Mouse (Mus musculus) liver, embryonic 12.5 days (tissue): Measurements from ENCODE around the gene Ranbp3l. TPM values are rescaled to one million over a fixed set of nuclear protein-coding genes. Genes with fewer than 3 reads are reported as not detected.
"Not testable (repeated sequence)": the region's sequence is repeated elsewhere in the genome, so short reads cannot be mapped to it uniquely, and the experiment has no call there.

ENCODE experiments used
- ATAC-seq: fragments of 200-750 bp; cut with Nextera tagmentation; 2 replicates; pipeline ENCODE4 v1.8.0; 2017; ENCODE audit warnings: moderate number of reproducible peaks, mild to moderate bottlenecking, moderate library complexity
- H3K27ac ChIP-seq: fragments of 300-500 bp; sonication (generic); 2 replicates; pipeline ENCODE4 v1.5.1; 2016; ENCODE audit warnings: mild to moderate bottlenecking
- H3K27me3 ChIP-seq: fragments of 300-500 bp; sonication (generic); replicated peaks from 2 replicates; pipeline ENCODE4 v1.6.1; 2016; ENCODE audit warnings: mild to moderate bottlenecking, moderate library complexity
- H3K36me3 ChIP-seq: fragments of 300-500 bp; sonication (generic); 2 replicates; pipeline ENCODE4 v1.6.1; 2016; ENCODE audit warnings: mild to moderate bottlenecking, moderate library complexity
- H3K4me1 ChIP-seq: fragments of 300-500 bp; sonication (generic); 2 replicates; pipeline ENCODE4 v1.6.1; 2016
- H3K4me2 ChIP-seq: fragments of 300-500 bp; sonication (generic); 2 replicates; pipeline ENCODE4 v1.6.1; 2016; ENCODE audit warnings: mild to moderate bottlenecking, moderate library complexity
- H3K4me3 ChIP-seq: fragments of 300-500 bp; sonication (generic); 2 replicates; pipeline ENCODE4 v1.5.1; 2016; ENCODE audit warnings: mild to moderate bottlenecking, moderate library complexity
- H3K9ac ChIP-seq: fragments of 300-500 bp; sonication (generic); 2 replicates; pipeline ENCODE4 v1.6.1; 2016; ENCODE audit warnings: mild to moderate bottlenecking, moderate library complexity
- H3K9me3 ChIP-seq: fragments of 300-500 bp; sonication (generic); replicated peaks from 2 replicates; pipeline ENCODE4 v1.6.1; 2016; ENCODE audit warnings: mild to moderate bottlenecking, moderate library complexity
- WGBS: fragments of 180-500 bp; shearing (Covaris S2); methylation state at CpG from one replicate; pipeline ENCODE4 v1.1.7; 2016; ENCODE audit not compliant: insufficient replicate concordance; 5-methylcytosine and 5-hydroxymethylcytosine counted together
- polyA plus RNA-seq: library from polyadenylated mRNA; unstranded; fragments of >200 nt; fragmentation: Nextera tagmentation; extraction: Ambion mirVana; gene quantifications from 2 replicates; pipeline ENCODE4 v1.2.1, GENCODE M21; 2016

Ranbp3l gene
- polyA plus RNA-seq, 1 experiment from 2014 or later = 0.21 TPM

- Histone ChIP-seq H3K9ac (no peak overlapping the region), H3K4me3 (no peak overlapping the region), H3K36me3 (no peaks in the 10 kb centered on the region), H3K27me3 (no peaks in the 10 kb centered on the region), H3K9me3 (no peaks in the 10 kb centered on the region), H3K4me2 (no peak overlapping the region), H3K4me1 (no peaks in the 10 kb centered on the region), H3K27ac (no peak overlapping the region)
- 40% methylated on average over 7 of the region's 7 CpGs for WGBS
- no peak for ATAC-seq
These were observed 27.7 kb downstream of the Ranbp3l start for GRCm38 (mm10) chr15:8995490-8995889.

DNA sequence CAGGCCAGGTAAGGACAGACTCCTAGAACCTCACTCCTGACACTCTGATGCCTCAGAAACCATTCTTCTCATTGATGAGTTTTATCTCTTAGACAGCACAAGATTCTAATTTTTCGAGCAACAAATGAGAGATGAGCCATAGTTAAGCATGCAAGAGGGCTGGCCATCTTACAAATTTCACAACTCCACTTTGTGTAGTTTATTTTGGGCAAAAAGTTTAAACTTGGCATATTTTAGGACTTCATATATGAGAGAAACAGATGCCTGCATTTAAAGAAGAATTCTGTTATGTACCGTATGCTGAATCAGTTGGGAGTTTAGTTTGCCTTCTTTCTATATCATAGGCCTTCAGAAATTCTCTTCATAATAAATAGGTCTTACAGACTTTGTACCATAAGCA lies 35.0 kb downstream of the Ranbp3l start:
- Histone ChIP-seq H3K9ac (no peak overlapping the region), H3K9me3 (no peaks in the 10 kb centered on the region), H3K27me3 (no peaks in the 10 kb centered on the region), H3K27ac (no peak overlapping the region), H3K4me2 (no peak overlapping the region), H3K4me3 (no peak overlapping the region), H3K36me3 (no peaks in the 10 kb centered on the region), H3K4me1 (no peaks in the 10 kb centered on the region)
- ATAC-seq = no peak
- WGBS = 68% methylated on average over 2 of the region's 2 CpGs

DNA sequence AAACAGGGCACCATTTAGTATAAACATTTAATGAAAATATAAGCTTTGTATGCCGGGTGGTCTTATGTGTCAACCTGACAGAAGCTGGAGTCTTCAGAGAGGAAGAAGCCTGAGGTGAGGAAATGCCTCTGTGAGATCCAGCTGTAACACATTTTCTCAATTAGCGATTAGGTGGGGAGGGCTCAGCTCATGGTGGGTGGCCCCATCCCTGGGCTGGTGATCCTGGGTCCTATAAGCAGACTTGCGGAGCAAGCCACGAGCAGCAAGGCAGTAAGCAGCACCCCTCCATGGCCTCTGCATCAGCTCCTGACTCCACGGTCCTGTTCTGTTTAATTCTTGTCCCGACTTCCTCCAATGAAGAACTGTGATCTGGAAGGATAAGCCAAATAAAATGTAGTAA lies 41.4 kb downstream of the Ranbp3l start:
- ATAC-seq = no peak
- H3K4me2 ChIP-seq = no peak overlapping the region
- WGBS = 54% methylated on average over 6 of the region's 6 CpGs
- H3K4me3 ChIP-seq = no peak overlapping the region
- H3K4me1 ChIP-seq = no peaks in the 10 kb centered on the region
- no peaks in the 10 kb centered on the region for H3K9me3 ChIP-seq
- H3K27ac ChIP-seq = no peak overlapping the region
- no peak overlapping the region for H3K9ac ChIP-seq
- H3K27me3 ChIP-seq = no peaks in the 10 kb centered on the region
- no peaks in the 10 kb centered on the region for H3K36me3 ChIP-seq

DNA sequence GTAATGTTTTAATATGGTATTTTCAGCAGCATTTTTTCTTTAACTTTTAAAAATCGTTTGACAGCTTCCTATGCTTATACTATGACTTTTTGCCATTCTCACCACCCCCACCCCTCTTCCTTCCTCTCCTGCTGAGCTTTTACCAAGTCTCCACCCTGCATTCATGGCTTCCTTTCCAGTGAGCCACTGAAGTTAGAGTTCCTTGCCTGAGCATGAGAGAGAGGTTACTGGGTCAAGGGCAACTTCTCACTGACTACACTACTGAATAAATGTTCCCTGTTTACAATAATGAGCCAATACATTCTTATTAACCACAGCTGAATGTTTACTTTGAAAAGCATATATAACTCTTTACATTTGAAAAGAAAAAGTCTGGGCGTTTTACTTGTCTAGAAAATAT lies 46.8 kb downstream of the Ranbp3l start:
- WGBS = 42% methylated on average over 2 of the region's 2 CpGs
- H3K27me3 ChIP-seq = no peaks in the 10 kb centered on the region
- H3K36me3 ChIP-seq = no peaks in the 10 kb centered on the region
- no peak overlapping the region for H3K4me2 ChIP-seq
- H3K4me3 ChIP-seq = no peak overlapping the region
- H3K27ac ChIP-seq = no peak overlapping the region
- ATAC-seq = no peak
- H3K9ac ChIP-seq = no peak overlapping the region
- H3K9me3 ChIP-seq = peaks cover 3% of the 10 kb centered on the region
- no peaks in the 10 kb centered on the region for H3K4me1 ChIP-seq

- H3K4me3 ChIP-seq, H3K36me3 ChIP-seq, H3K27me3 ChIP-seq, H3K4me2 ChIP-seq, ATAC-seq, H3K27ac ChIP-seq, H3K9me3 ChIP-seq, H3K4me1 ChIP-seq, H3K9ac ChIP-seq: not testable (repeated sequence)
- WGBS = 79% methylated on average over 6 of the region's 6 CpGs
These were observed 47.7 kb downstream of the Ranbp3l start for GRCm38 (mm10) chr15:9015496-9015895.

- 0 out of 2 replicates have a peak, but pooled peaks cover 5% of the 10 kb centered on the region for H3K4me1 ChIP-seq
- H3K4me2 ChIP-seq = no peak overlapping the region
- H3K27ac ChIP-seq = no peak overlapping the region
- H3K9me3 ChIP-seq = no peaks in the 10 kb centered on the region
- no peaks in the 10 kb centered on the region for H3K27me3 ChIP-seq
- no peak overlapping the region for H3K4me3 ChIP-seq
- no peak overlapping the region for H3K9ac ChIP-seq
- no peak for ATAC-seq
- H3K36me3 ChIP-seq = no peaks in the 10 kb centered on the region
These were observed 88.0 kb downstream of the Ranbp3l start for GRCm38 (mm10) chr15:9055704-9056103.

DNA sequence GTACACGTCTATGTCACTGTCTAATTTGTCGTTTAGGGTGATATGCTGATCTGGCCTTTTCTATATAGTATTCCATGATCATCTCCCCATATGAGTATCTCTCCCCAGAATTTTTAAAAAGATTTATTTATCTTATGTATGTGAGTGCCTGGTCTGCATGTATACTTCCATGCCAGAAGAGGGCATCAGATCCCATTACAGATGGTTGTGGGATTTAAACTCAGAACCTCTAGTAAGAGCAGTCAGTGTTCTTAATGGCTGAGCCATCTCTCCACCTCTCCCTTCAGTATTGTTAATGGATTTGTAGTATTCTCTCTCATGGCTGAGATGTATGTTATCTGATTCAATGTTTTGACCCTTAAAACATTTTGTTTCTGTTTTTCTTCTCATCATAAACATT lies 92.1 kb downstream of the Ranbp3l start:
- 61% methylated on average over 2 of the region's 2 CpGs for WGBS
- no peak overlapping the region for H3K9ac ChIP-seq
- ATAC-seq = peak; percentile 62; the same call in 1 of the 2 replicates

DNA sequence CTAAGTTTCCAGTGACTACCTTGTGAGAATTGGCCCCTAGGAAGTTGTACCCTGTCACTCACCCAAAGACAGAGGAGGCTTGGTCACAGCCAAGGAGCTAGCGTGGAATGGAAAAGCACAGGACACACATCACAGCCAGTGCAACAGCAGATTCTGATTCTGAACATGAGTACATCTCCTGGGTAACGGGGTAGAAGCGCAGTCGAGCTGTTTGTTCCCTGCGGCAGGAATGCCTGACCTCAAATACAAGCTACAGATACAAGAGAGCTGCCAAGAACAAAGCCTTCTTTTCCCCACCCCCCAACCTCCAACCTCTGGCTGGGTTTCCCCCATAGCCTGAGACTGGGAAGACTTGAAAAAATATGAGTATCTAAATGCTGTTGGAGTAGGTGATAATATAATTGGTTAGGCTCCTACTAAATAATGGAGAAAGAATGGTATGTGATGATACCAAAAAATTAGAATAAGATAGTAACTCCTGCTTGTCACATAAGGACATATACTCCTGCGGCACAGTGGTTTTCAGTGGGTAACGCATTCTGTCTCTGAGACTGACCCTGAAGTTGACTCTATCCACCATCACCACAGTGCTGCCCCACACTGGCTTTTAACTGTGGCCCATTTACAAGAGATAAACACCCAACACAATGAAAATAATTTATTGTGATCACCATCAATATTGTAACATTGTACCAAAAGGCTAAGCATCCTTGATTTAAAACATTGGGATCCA lies 93.6 kb downstream of the Ranbp3l start:
- no peak overlapping the region for H3K4me2 ChIP-seq
- H3K4me1 ChIP-seq = 0 out of 2 replicates have a peak, but pooled peaks cover 5% of the 10 kb centered on the region
- H3K36me3 ChIP-seq = no peaks in the 10 kb centered on the region
- no peak overlapping the region for H3K4me3 ChIP-seq
- ATAC-seq = no peak
- no peaks in the 10 kb centered on the region for H3K9me3 ChIP-seq
- H3K9ac ChIP-seq = no peak overlapping the region
- H3K27me3 ChIP-seq = no peaks in the 10 kb centered on the region; the same call in 1 of the 2 replicates
- WGBS = 71% methylated on average over 7 of the region's 7 CpGs
- no peak overlapping the region for H3K27ac ChIP-seq

More for the DNA sequence above, 92.1 kb downstream of the Ranbp3l start:
- Histone ChIP-seq H3K36me3 (no peaks in the 10 kb centered on the region), H3K4me3 (no peak overlapping the region), H3K4me1 (0 out of 2 replicates have a peak, but pooled peaks cover 5% of the 10 kb centered on the region), H3K9me3 (no peaks in the 10 kb centered on the region), H3K27me3 (no peaks in the 10 kb centered on the region; the same call in 1 of the 2 replicates), H3K4me2 (no peak overlapping the region), H3K27ac (no peak overlapping the region)

DNA sequence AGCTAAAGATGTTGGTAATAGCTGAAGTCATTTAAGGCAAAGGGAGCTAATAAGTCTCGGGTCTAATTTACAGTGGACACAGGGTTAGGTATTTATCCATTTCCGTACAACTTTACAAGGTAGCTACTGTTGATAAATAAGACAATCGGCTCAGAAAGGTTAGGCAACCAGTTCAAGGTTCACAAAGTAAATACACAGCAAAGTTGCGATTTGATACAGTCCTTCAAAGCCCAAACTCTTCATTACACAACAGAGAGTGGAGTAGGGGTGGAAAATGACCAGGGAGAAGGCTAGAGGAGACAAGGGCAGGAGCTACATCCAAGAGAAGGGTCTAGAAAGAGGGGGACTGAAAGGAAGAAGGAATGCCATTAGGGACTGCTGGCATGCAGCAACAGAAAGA lies 101.1 kb downstream of the Ranbp3l start:
- Histone ChIP-seq H3K9ac (no peak overlapping the region), H3K4me3 (no peak overlapping the region), H3K27ac (peak overlapping the region; percentile 52), H3K4me2 (peak overlapping the region; percentile 31), H3K9me3 (no peaks in the 10 kb centered on the region), H3K4me1 (peaks cover 24% of the 10 kb centered on the region), H3K36me3 (no peaks in the 10 kb centered on the region), H3K27me3 (no peaks in the 10 kb centered on the region)
- ATAC-seq = no peak
- 78% methylated on average over 4 of the region's 4 CpGs for WGBS

- peak overlapping the region; percentile 99 for H3K4me3 ChIP-seq
- H3K27me3 ChIP-seq = no peaks in the 10 kb centered on the region
- peaks cover 6% of the 10 kb centered on the region for H3K36me3 ChIP-seq
- peak overlapping the region; percentile 93 for H3K27ac ChIP-seq
- peaks cover 38% of the 10 kb centered on the region for H3K4me1 ChIP-seq
- peak overlapping the region; percentile 82 for H3K4me2 ChIP-seq
- ATAC-seq = peak; percentile 10; the same call in 1 of the 2 replicates
- H3K9me3 ChIP-seq = no peaks in the 10 kb centered on the region
- 2% methylated on average over 3 of the region's 3 CpGs for WGBS
- peak overlapping the region; percentile 87 for H3K9ac ChIP-seq
These were observed 102.6 kb downstream of the Ranbp3l start for GRCm38 (mm10) chr15:9070353-9070752.

DNA sequence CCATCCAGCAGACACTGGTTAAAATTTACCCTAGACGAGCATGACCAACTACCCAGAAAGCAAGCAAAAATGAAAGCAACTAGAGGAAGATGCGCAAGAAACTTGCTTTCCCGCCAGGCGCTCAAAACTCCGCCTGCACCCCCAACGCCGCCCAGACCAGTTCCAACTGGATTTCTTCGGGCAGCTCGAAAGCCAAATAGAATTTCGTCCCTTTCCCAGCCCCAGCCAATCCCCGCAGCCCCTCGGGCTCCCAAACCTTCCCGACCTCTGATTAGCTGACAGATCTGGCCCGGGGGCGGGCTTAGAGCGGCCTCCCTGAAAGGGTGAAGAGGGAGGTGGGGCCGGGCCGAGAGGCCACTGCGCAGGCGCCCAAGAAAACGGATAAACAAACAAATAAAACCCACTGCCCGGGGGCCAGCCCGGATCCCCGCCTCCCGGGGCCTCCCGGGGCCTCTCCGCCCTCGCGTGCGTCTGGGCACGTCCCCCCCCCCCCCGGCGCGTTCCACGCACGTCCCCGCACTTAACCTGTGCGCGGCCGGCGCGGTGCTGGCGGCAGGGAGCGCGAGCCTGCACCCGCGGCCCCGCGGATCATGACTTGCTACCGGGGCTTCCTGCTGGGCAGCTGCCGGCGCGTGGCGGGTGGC lies 103.3 kb downstream of the Ranbp3l start, which contains the start of gene Nadk2:
TSS of gene Nadk2 (plus strand) at position 349 of the 644 bp plus-strand sequence.
- Histone ChIP-seq H3K9ac (peak within 1 kb of the TSS; percentile 100), H3K9me3 (no peaks in the 10 kb centered on the region), H3K27me3 (no peaks in the 10 kb centered on the region), H3K27ac (peak within 1 kb of the TSS; percentile 100), H3K4me2 (peak within 1 kb of the TSS; percentile 82), H3K4me1 (peaks cover 45% of the 10 kb centered on the region), H3K4me3 (peak within 1 kb of the TSS; percentile 99), H3K36me3 (peaks cover 13% of the 10 kb centered on the region)
- ATAC-seq = peak; percentile 92
- under 1% methylated on average over 54 of the region's 54 CpGs for WGBS
